Mouse (Mus musculus) hematopoietic stem cell, adult 5-6 weeks (primary cell): ENCODE measurements at regions not wholly inside any gene's neighbourhood (a gene's known extent, or its start where the extent isn't known, plus 50 kb on each side); places are given as distances from the start of the nearest gene placed in this dataset.

Experiments used
- ATAC-seq, 2 experiments: fragments of 125-278 bp in 1 of 2; replicated peaks in 1 of 2; 2 replicates each; pipeline ENCODE4 v1.8.0; 2016 to 2017; ENCODE audit warnings: inconsistent platforms in 2 of 2, mild to moderate bottlenecking in 2 of 2, moderate number of reproducible peaks in 2 of 2, low read depth in 1 of 2, moderate TSS enrichment in 1 of 2; ENCODE audit not compliant: low FRiP score in 2 of 2, poor library complexity in 2 of 2, severe bottlenecking in 2 of 2, insufficient read depth in 1 of 2, low TSS enrichment in 1 of 2

DNA sequence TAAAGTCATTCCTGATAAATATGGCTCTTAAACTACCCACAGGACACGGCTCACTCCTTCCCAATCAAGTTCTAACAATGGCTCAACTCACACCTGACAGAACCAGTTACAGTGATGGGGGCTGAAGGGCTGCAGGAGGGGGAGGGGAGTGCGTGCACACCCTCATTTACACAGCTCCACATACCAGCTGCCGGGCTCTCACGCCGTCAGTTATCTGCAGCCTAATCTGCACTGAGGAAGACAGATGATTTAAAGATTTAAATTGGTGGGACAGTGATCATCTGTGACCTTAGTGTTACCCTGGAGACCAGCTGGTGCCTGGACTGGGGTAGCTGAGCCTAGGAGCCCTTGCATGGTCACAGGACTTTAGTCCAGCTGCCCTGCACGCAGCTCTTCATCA, 151.2 kb upstream of the Creb1 start:
- ATAC-seq: no peak

GRCm38 (mm10) chr1:64376426-64376825, 156.0 kb upstream of the Creb1 start:
- peak in 1 of 2 experiments; percentile 36; a peak in 1 of 4 replicates for ATAC-seq

GRCm38 (mm10) chr1:64374286-64375071, 158.0 kb upstream of the Creb1 start:
- ATAC-seq: no peak

DNA sequence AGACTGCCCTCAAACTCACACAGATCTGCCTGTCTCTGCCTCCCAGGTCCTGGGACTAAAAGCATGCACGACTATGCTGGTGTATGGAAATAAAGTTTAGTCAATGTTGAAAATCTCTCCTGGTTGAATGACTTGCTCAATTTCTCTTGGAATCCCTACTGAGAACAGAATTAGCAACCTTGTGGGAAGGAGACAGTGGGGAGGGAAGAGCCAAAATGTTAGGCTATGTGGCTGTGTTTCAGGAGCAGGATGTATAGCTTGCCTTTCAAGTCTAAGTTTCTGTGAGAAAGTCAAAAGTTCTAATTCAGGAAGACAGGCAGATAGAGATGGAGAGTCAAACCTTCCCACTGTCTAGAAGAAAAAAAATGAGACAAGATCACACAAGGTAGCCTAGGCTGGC, 168.3 kb upstream of the Creb1 start:
- ATAC-seq: no peak

DNA sequence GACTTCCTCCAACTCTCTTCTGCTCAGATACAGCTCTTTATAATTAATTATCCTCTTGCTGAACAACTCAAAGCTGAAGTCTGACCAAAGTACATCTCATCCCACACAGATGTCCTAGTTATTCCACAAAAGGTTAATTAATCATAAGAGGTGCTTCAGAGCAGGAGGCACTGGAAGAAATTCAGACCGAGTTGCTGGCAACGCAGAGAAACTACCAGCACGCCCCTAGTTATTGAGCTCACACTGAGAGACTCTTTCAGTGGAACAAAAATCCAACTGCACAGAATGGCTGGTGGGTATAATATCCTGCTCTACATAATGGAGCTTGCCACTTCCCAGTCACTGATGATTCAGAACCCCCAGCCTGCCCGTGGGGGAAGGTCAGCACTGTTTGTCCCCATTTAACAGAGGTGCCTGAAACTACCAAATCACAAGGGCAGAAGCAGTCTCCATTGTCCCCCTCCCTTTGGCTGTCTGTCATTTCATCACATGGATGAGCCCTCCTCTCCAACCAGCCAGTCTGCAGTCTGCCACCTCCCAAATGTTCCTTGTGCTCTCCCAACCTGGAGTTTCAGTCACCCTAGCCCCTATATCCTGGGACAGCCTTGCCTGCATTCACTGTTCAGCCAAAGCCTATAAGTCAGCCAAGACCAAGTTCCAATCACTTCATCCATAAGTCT, 170.3 kb upstream of the Creb1 start:
- no peak for ATAC-seq

DNA sequence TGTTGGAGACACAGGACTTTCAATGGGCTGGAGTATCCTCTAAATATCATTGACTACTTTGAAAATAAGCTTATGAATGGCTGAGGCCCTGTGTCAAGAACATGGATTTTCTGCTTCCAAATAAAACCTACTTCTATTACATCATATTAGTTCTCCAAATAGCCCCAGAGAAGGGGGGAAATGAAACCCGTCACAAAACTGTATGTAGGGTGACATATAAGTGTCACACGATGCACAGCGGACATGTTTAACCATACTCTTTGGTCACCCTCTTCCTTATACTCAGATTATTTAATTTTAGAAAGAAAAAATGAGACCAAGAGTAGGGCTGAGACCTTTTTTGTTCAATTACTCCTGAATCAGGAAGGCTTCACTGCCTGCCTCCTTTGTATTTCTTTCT, 189.2 kb upstream of the Creb1 start:
- no peak for ATAC-seq

DNA sequence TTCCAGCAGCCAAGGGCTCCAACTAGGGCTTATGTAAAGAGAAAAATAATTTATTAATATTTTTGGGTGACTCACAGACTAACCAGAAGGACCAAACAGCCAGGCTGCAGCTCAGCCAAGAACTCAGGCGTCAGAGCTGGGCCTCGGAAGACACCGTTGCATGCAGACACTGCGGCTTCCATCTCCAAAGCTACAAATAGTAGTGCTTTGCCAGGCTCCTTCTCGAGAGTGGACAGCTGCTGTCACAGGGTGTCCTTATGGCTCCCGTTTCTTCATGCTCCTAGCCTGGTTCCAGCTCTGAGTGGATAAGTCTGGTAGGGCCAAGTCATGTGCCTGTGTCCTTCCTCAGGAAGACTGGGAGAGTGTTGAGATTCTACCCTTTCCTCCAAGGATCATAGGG, 190.8 kb upstream of the Creb1 start:
- ATAC-seq: no peak

DNA sequence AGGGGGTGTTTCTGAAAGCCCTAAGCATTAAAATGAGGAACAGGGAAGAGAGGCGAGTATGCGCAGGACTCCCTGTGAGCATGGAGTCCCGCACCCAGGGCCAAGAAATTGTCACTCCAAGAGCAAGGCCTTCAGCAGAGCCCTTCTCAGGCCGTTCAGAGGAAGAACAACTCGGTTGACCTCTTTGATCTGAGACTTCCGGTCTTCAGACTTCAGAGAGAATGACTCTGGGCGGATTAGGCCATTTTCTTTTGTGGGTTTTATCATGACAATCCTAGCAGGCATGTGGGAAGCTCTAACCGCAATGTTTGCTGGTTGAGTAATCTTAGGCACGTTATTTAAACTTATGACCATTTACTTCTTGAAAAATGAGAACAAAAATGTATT, 193.9 kb upstream of the Creb1 start:
- peak in 1 of 2 experiments; percentile 56; a peak in 2 of 4 replicates for ATAC-seq

DNA sequence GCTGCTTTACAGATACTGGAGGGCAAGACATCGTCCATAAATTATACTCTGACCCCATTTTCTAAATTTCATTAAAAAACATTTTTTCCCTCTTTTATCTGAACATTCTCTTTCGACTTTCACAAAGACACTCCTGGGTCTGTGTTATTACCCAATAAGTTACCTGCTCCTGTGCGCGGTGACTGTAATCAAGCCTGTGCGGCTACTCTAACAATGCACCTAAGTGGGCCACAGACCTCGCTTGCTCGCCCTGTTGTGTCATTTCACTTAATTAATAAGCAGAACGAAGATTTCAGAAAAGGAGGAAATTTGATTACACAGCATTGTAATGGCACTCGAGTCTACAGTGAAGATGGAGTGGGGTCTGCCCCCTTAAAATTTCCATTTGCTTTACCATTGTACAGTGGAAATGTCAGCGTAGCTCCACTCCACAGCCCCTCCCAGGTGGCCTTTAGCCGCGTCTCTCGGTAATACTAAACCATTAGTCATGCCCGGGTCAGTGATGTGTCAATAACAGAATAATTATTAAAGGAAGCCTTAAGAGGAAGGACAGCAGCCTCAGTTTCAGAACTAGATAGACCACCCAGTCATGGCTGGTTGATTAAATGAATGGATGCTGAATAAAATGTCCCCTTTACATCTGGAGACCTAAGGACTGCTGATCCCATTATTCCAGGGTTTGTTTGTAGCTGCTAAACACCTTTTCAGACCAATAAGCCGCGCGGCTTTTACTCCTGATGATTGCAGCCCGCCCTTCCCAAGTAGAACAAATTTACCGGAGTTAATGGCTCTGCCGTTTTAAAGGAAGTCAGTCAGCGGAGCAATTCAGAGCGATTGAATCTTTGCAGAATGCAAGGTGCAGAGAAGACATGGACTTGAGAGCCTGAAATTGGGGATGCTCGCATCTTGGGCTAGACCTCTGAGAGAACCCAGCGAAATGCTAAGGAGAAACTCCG, 194.5 kb upstream of the Creb1 start:
- ATAC-seq: no peak

GRCm38 (mm10) chr1:64331566-64331965, 200.9 kb upstream of the Creb1 start:
- ATAC-seq: no peak

GRCm38 (mm10) chr1:64330721-64331120, 201.7 kb upstream of the Creb1 start:
- ATAC-seq: no peak

DNA sequence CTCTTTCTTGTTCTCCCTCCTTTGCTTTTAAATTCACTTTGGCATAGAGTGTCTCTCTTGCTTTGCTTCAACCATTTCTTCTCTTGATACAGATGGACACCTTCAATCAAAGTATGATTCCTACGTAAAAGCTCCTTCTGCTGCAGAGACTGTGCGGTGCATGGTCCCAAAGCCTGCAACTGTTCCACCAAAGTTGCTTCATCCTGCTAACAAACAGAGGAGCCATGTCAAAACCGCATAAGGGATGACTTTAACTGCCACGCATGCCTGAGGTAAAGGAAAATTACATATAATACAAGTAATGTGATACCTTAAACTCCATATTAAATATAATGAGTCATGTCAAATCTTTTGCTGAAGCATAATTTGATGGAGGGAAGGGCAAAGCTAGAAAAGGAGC, 200.1 kb upstream of the Klf7 start:
- ATAC-seq: no peak

- no peak for ATAC-seq
These were observed 197.1 kb upstream of the Klf7 start for GRCm38 (mm10) chr1:64319155-64319582.

DNA sequence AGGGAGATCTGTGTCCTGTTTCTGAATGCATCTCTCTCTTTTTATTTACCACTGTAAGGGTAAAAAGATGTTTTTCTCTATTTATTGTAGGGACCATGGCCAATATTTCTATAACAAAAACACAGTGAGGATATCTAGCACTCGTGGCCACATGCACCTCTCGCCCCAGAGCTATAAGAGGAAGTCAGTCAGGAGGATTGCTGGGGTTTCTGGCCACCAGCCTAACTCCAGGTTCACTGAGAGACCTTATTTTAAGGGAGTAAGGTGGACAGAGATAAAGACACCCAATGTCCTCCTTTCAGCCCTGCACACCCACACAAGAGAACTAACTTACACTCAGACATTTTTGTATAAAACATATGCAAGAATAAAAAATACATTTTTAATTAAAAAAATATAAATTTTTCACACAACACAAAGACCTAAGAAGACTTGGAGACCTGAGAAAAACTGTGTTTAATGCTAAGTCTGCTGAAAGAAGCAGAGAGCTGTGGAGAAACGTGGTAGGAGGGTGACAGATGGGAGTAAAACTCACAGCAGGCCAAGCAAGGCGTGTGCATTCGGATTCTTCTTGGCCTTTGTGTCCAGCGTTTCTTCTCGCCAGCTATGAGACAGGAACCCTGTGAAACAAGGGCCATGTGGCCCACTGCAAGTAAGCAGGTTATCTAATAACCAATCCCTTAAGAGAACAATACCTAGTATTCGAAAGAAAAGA, 196.5 kb upstream of the Klf7 start:
- peak; percentile 71 to 82 for ATAC-seq

- no peak for ATAC-seq
These were observed 195.1 kb upstream of the Klf7 start for GRCm38 (mm10) chr1:64317032-64317636.

DNA sequence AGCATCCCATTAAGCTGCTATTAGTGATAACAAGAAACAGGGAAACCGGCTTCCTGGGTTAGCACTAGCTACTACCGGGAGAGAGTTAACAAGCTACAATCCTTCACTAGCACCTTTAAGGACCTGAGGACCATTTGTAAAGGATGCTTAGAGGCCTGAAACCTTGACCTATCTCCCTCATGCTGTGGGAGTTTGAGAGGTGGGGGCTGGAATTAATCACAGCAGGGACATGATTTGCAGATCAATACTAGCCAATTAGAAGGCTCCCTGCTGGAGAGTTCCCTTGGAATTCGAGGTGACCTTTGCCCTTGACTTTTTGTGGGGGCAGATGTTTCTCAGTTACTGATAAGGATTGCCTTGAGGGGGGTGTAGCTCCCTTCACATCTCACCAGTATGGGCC, 189.3 kb upstream of the Klf7 start:
- ATAC-seq: no peak

DNA sequence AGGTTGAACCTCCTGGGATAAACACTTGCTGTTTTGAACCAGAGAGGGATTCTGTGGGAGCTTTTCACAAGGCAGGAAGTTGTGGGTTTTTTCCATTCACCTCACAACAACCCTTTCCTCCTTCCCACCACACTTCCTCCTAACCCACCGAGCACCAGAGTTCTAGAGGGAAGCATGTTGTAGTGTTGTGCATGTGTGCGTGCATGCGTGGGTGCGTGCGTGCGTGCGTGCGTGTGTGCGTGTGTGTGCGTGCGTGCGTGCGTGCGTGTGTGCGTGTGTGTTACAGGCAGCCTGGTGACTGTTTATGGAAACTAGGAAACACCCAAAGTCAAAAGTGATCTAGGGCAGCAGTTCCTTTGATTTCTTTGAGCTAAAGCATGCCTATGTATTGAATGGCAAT, 186.5 kb upstream of the Klf7 start:
- peak; percentile 47 to 72 for ATAC-seq
